Mouse (Mus musculus) cortical plate, adult 2 months (tissue): ENCODE results near the gene Mapre3.

Experiments
- CTCF ChIP-seq: fragments of 200-500 bp; IDR thresholded peaks from 2 replicates; pipeline ENCODE4 v1.5.1; 2011; ENCODE audit warnings: mild to moderate bottlenecking, control low read depth, low read length; ENCODE audit not compliant: insufficient read depth; ENCODE audit errors: extremely low read depth
- POLR2A ChIP-seq: fragments of 200-500 bp; IDR thresholded peaks from 2 replicates; pipeline ENCODE4 v1.6.1; 2011; ENCODE audit warnings: mild to moderate bottlenecking, low read length, control low read depth; ENCODE audit not compliant: insufficient read depth; ENCODE audit errors: extremely low read depth

DNA sequence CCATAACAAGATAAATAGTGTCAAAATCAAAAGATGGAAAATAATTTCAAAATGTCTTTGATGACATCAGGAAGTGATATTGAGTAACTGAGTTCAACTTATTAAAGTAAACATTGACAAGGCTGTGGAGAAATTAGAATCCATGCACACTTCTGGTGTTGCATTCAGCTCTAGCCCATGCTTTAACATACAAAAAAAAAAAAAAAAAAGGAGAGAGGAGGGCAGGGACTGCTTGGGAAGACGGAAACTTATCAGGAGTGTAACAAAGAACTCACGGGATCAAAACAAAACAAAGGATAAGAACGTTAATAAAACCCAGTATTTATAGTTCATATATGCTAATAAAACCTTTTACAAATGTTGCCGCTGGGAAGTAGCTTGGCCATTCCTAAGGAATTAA, 71.8 kb downstream of the Mapre3 start:
- TF ChIP-seq POLR2A (no peak), CTCF (no peak)
